Mouse (Mus musculus) urinary bladder, postnatal 4 days (tissue): ENCODE measurements at regions not wholly inside any gene's neighbourhood (a gene's known extent, or its start where the extent isn't known, plus 50 kb on each side); places are given as distances from the start of the nearest gene placed in this dataset.

ENCODE experiments used
- DNase-seq, 2 experiments: peaks; one replicate each; pipeline ENCODE4 v3.0.0; 2021 to 2022; ENCODE audit warnings: low spot score in 2 of 2

- peak in 1 of 2 experiments; percentile 24 for DNase-seq
Observed at GRCm38 (mm10) chr19:21104462-21104936, 150.5 kb upstream of the Tmc1 start.

GRCm38 (mm10) chr19:21077771-21078548 is 124.0 kb upstream of the Tmc1 start:
- no peak for DNase-seq

- no peak for DNase-seq
Observed at GRCm38 (mm10) chr19:21068381-21068780, 114.4 kb upstream of the Tmc1 start.

- no peak for DNase-seq
Observed at GRCm38 (mm10) chr19:21066432-21067113, 112.6 kb upstream of the Tmc1 start.

- DNase-seq, result no peak
Observed at GRCm38 (mm10) chr19:21064902-21065301, 110.9 kb upstream of the Tmc1 start.

GRCm38 (mm10) chr19:21053597-21054544 is 99.9 kb upstream of the Tmc1 start:
- no peak for DNase-seq

- no peak for DNase-seq
Observed at GRCm38 (mm10) chr19:21052771-21053170, 98.8 kb upstream of the Tmc1 start.

GRCm38 (mm10) chr19:21051872-21052271 is 97.9 kb upstream of the Tmc1 start:
- no peak for DNase-seq

- no peak for DNase-seq
Observed at GRCm38 (mm10) chr19:21050994-21051721, 97.2 kb upstream of the Tmc1 start.

- DNase-seq, result no peak
Observed at GRCm38 (mm10) chr19:21049301-21049700, 95.3 kb upstream of the Tmc1 start.

- no peak for DNase-seq
Observed at GRCm38 (mm10) chr19:21045565-21045964, 91.6 kb upstream of the Tmc1 start.

- no peak for DNase-seq
Observed at GRCm38 (mm10) chr19:21043958-21044357, 90.0 kb upstream of the Tmc1 start.

- DNase-seq, result no peak
Observed at GRCm38 (mm10) chr19:21042536-21042935, 88.5 kb upstream of the Tmc1 start.

- DNase-seq, result no peak
Observed at GRCm38 (mm10) chr19:21037448-21038077, 83.6 kb upstream of the Tmc1 start.

GRCm38 (mm10) chr19:21036507-21037425 is 82.8 kb upstream of the Tmc1 start:
- DNase-seq, result peak in 1 of 2 experiments; percentile 47

- DNase-seq, result no peak
Observed at GRCm38 (mm10) chr19:21035505-21035904, 81.5 kb upstream of the Tmc1 start.

- DNase-seq, result no peak
Observed at GRCm38 (mm10) chr19:21033991-21034390, 80.0 kb upstream of the Tmc1 start.

- no peak for DNase-seq
Observed at GRCm38 (mm10) chr19:21032558-21032957, 78.6 kb upstream of the Tmc1 start.

GRCm38 (mm10) chr19:21031768-21032308 is 77.8 kb upstream of the Tmc1 start:
- DNase-seq, result no peak
